Mouse (Mus musculus): Measurements from ENCODE around the gene Dnah9.
A peak's percentile ranks its signal among the peaks of the same experiment; 100 is the strongest.

The Dnah9 gene

GRCm38 (mm10) chr11:65794428-65795219 is 373.7 kb downstream of the Dnah9 start:
- peak in 1 of 2 experiments; percentile 26 for DNase-seq (ENCODE audit: low spot score in 2 of 2)

- DNase-seq (ENCODE audit: low spot score in 2 of 2) = peak; percentile 88 to 92
Measured at GRCm38 (mm10) chr11:65788154-65788553, 380.2 kb downstream of the Dnah9 start, which contains the start of gene Map2k4. Gene Map2k4, minus strand, starts transcription at chr11:65788297.

- peak in 1 of 2 experiments; percentile 30 for DNase-seq (ENCODE audit: low spot score in 2 of 2)
Measured at GRCm38 (mm10) chr11:65787421-65788151, 380.8 kb downstream of the Dnah9 start.

- DNase-seq (ENCODE audit: low spot score in 2 of 2) = no peak
Measured at GRCm38 (mm10) chr11:65786160-65786559, 382.2 kb downstream of the Dnah9 start.

GRCm38 (mm10) chr11:65781596-65781995 is 386.8 kb downstream of the Dnah9 start:
- DNase-seq (ENCODE audit: low spot score in 2 of 2) = no peak

Measured in natural killer cell, adult 2 months (primary cell).